Mouse (Mus musculus) CD4-positive naive resting alpha-beta T cell, adult 76 days (primary cell): ENCODE results near the gene Gm9. TPM values are rescaled to one million over a fixed set of nuclear protein-coding genes. Genes with fewer than 3 reads are reported as not detected.

Experiments used
- total RNA-seq: library from RNA; stranded (reverse); gene quantifications from one replicate; pipeline ENCODE4 v1.2.4, GENCODE M21; 2023

Gene Gm9
- not detected for total RNA-seq

DNA sequence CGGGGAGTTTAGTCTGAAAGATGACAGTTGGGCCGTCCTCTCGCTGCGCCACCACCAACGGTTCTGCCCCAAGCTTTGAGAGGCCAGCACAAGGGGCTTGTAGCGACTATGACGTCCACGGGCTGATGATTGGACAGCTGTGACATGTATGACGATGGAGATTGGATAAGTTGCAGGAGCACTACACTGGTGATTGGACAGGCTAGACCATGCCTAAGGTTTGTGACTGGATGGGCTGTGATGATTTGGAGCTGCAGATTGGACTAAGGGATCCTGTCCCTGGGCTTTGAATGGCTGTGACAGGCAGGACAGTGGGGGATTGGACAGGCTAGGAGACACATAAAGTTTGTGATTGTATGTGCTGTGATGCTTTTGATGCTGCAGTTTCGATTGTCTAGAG lies at the start of gene Gm9:
Gene Gm9 (minus strand): TSS at position 101 of the 400 bp plus-strand sequence.

DNA sequence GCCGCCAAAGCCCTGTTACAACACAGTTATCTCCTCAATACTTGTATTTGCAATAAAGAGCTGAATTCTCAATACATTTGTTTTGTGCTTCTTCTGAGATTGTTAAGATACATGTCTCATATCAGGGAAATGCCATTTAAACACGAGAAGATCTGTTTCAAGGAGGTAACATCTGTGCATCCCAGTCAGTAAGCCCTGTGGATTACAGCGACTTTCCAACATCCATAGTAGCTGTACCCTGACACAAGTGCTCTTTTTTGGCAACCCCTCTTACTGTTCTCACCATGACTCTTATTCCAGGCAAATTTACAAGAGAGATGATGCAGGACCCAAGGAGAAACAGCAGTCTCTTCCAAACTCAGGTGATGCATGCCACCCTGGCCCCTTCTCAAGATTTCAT lies 38.8 kb upstream of the Gm9 start, which contains the start of gene Rhox3a:
Gene Rhox3a (plus strand): TSS at position 301 of the 400 bp plus-strand sequence.

DNA sequence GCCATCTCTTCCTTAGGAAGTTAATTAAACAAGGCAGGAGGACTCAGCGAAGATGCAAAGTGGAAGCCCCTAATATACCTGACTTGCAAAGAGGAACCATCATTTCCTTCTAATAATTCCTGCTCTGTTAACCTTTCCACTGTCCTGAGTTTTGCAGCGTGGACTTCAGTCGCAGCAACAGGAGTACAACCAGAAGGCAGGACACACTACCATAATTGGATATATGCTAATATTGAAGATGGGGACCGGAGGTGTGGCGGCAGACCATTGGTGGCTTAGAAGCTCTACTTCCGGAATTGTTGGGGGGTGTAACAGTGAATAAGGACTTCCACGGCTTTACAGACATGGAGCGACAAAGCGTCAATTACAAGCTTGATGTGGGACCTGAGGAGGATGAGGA lies 33.8 kb upstream of the Gm9 start, which contains the start of gene Rhox2a:
Gene Rhox2a (plus strand): TSS at position 301 of the 400 bp plus-strand sequence.

DNA sequence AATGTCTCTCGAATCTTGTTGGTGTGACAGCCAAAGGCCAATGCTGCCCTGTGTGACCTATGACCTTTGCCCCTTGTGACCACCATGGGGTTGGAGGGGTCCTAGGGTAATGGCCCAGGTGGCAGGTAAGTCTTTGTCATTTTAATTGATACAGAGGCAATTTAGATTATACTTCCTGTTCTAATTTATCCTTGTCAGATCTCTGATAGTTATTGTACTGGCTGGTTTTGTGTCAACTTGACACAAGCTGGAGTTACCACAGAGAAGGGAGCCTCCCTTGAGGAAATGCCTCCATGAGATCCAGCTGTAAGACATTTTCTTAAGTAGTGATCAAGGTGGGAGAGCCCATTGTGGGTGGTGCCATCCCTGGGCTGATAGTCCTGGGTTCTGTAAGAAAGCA lies 11.3 kb upstream of the Gm9 start, which contains the start of gene Rhox1:
Gene Rhox1 (minus strand): TSS at position 101 of the 400 bp plus-strand sequence.

DNA sequence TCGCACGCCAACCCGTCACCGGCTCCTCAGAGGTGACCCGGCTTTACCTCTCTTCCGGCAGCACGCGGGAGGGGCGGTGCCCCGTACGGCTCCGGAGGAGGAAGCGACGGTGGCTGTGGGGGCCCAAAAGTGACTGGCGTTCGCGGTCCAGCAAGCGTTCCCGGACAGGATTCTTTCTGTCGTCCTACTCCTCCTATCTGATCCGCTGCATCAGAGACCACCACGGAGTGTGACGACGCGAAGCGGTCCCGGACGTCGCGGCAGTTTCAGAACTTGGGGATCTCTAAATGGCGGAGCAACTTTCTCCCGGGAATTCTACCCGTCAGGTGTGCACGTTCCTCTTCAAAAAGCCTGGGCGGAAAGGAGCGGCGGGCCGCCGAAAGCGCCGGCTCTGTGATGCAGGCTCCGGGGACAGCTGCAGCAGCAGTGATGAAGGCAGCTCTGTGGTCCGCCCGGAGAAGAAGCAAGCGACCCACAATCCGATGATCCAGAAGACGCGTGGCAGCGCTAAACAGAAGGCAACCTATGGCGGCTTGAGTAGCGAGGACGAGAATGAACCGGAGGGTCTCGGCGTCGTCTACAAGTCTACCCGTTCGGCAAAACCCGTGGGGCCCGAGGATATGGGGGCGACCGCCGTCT lies 19.6 kb downstream of the Gm9 start, which contains the start of the genes Ndufa1 and Rnf113a1:
Gene Ndufa1 (minus strand): TSS at position 59 of the 639 bp plus-strand sequence.
Gene Rnf113a1 (plus strand): TSS at position 141 of the 639 bp plus-strand sequence.

DNA sequence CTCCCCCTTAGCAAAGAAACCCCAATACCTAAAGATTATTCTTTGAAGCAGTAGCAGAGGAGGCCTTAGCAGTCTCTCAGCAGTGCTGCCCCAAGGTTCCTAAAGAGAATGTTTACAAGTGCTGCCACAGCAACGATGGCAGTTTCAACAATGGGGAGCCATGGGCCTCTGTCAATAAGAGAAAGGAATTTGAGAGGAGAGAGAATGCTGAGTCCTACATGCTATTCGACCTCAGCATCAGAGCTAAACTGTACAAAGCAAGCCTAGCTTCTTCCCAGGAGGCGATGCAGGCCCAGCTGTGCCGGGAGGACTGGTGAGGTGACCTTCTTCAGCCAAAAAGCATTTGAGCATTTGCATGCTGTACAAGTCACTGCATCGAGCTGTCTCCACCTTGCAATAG lies 42.1 kb downstream of the Gm9 start, which contains the start of gene Akap14:
Gene Akap14 (minus strand): TSS at position 101 of the 400 bp plus-strand sequence.

Other genes starting within 250 kb of the Gm9 start
- 137 TPM for gene Sept6, start 219.2 kb downstream of the Gm9 start, total RNA-seq
- gene Sowahd, start 162.2 kb downstream of the Gm9 start, total RNA-seq = not detected
- gene Rpl39, start 125.6 kb downstream of the Gm9 start, total RNA-seq = 1,596 TPM
- 27.6 TPM for gene Upf3b, start 100.7 kb downstream of the Gm9 start, total RNA-seq
- 20.8 TPM for gene Nkap, start 84.2 kb downstream of the Gm9 start, total RNA-seq
- not detected for gene Akap14, start 42.2 kb downstream of the Gm9 start, total RNA-seq
- 72.5 TPM for gene Ndufa1, start 19.9 kb downstream of the Gm9 start, total RNA-seq
- gene Rnf113a1, start 19.8 kb downstream of the Gm9 start, total RNA-seq = 2.5 TPM
- gene Rhox1, start 11.2 kb upstream of the Gm9 start, total RNA-seq = not detected
- gene Rhox2a, start 33.9 kb upstream of the Gm9 start, total RNA-seq = not detected
- gene Rhox3a, start 38.9 kb upstream of the Gm9 start, total RNA-seq = not detected
- not detected for gene Rhox4a, start 54.3 kb upstream of the Gm9 start, total RNA-seq
- gene Rhox3a2, start 169.0 kb upstream of the Gm9 start, total RNA-seq = not detected
- not detected for gene Rhox4a2, start 179.8 kb upstream of the Gm9 start, total RNA-seq
- gene Rhox2b, start 201.0 kb upstream of the Gm9 start, total RNA-seq = not detected
- not detected for gene Rhox4b, start 221.5 kb upstream of the Gm9 start, total RNA-seq
- not detected for gene Rhox2c, start 242.6 kb upstream of the Gm9 start, total RNA-seq
- gene Rhox3c, start 247.5 kb upstream of the Gm9 start, total RNA-seq = not detected